Mouse (Mus musculus) cortical plate, adult 2 months (tissue): ENCODE results near the gene Anapc11. TPM values are rescaled to one million over a fixed set of nuclear protein-coding genes. Genes with fewer than 3 reads are reported as not detected.

ENCODE experiments used
- H3K27ac ChIP-seq: fragments of 200-500 bp; 2 replicates; pipeline ENCODE4 v1.5.1; 2012; ENCODE audit warnings: low read length, control low read depth, inconsistent platforms; ENCODE audit not compliant: insufficient read depth
- H3K4me1 ChIP-seq: fragments of 200-500 bp; 2 replicates; pipeline ENCODE4 v1.6.1; 2011; ENCODE audit warnings: low read length; ENCODE audit not compliant: control insufficient read depth, insufficient read depth
- H3K4me3 ChIP-seq: fragments of 200-500 bp; 2 replicates; pipeline ENCODE4 v1.5.1; 2011; ENCODE audit warnings: mild to moderate bottlenecking, low read length, control low read depth; ENCODE audit not compliant: insufficient read depth
- CTCF ChIP-seq: fragments of 200-500 bp; IDR thresholded peaks from 2 replicates; pipeline ENCODE4 v1.5.1; 2011; ENCODE audit warnings: mild to moderate bottlenecking, control low read depth, low read length; ENCODE audit not compliant: insufficient read depth; ENCODE audit errors: extremely low read depth
- POLR2A ChIP-seq: fragments of 200-500 bp; IDR thresholded peaks from 2 replicates; pipeline ENCODE4 v1.6.1; 2011; ENCODE audit warnings: mild to moderate bottlenecking, low read length, control low read depth; ENCODE audit not compliant: insufficient read depth; ENCODE audit errors: extremely low read depth
- polyA plus RNA-seq: library from polyadenylated mRNA; depleted of rRNA; stranded (reverse); fragments of >200 nt; gene quantifications from 2 replicates; pipeline ENCODE4 v1.2.3, GENCODE M21; 2012

Anapc11 gene
- polyA plus RNA-seq, 1 experiment = 161 TPM

DNA sequence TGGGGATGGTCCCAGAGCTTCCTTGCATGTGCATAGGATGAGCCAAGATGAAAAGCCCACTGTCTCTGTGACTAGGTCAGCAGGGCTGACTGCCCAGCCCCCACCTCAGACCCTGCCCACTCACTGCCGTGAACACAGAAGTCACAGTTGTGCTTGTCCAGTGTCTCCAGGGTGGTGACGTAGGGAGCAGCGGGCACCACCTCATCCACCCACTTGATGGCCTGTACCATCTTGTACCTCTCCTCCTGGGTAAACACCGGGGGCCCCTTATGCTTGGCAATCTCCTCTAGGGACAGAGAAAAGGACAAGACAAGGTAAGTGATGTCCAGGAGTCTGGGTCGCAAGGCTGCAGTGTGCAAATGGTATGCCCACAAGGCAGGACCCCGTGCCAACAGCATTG lies 16.9 kb downstream of the Anapc11 start:
- peaks cover 5% of the 10 kb centered on the region for H3K4me1 ChIP-seq
- no peak overlapping the region for H3K27ac ChIP-seq
- H3K4me3 ChIP-seq = no peak overlapping the region
- TF ChIP-seq POLR2A (peak; percentile 12; the same call in 1 of the 2 replicates), CTCF (no peak)

DNA sequence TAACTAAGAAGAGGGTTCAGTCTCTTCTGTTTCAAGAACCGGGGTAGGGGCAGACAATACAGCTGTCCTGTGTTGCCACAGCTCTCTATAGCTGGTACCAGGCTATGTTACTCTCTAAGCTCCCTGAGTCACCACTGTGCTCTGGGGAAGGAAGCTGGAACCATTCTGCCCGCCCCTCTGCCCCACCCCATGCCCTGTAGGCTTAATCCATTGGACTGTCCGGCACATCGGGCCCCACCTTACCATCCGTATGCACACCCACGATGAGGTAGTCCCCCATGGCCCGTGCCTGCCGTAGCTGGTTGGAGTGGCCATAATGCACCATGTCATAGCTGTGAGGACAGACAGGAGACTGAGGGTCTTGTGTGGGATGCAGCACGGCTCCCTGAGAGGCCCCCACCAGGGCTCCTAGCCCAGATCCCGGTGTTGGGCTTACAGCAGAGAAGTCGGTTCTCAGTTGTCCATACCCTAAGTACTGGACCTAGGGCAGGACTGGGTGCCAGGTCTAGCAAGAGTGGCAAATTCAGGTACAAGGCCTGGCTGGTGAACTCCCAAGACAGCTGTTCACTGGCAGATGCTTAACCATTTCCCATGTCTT lies 17.5 kb downstream of the Anapc11 start:
- no peak for TF ChIP-seq POLR2A
- no peak for TF ChIP-seq CTCF
- Histone ChIP-seq H3K4me1 (peaks cover 5% of the 10 kb centered on the region), H3K27ac (peak overlapping the region; percentile 10; the same call in 1 of the 2 replicates), H3K4me3 (0 out of 2 replicates have a peak overlapping the region, but pooled peaks have one; percentile 8)

DNA sequence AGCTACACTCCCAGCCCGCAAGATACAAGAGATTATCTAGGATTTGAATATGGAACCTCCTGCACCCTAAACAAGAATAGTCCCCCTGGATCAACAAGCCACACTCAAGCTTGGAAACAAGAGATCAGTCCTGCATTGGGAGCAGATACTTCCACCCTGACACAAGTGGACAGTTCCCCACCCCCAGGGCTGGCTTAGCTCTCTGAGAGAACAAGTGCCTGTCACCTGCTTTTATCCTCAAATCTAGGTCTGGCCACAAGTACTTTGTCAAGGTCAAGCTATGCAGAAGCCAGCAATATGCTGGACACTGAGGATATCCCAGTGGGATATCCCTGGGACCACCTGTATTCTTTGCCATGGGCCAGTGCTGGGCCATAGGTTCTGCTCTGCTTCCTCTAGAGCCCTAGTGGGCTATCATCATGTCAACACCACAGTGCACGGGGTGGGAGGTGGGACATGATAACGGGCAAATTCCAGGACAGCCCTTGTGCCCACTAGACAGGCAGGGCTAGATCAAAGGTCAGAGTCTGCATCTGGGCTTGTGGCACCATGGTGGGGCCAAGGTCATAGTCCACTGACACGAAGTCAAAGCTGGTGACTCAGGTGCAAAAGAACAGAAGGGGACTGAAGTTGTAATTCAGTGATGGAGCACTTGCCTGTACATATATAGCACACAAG lies 18.5 kb downstream of the Anapc11 start:
- TF ChIP-seq CTCF (no peak), POLR2A (no peak)
- Histone ChIP-seq H3K4me3 (peak overlapping the region; percentile 96), H3K27ac (no peak overlapping the region; the same call in none of the 2 replicates), H3K4me1 (peaks cover 5% of the 10 kb centered on the region)

GRCm38 (mm10) chr11:120617519-120618112 lies 19.4 kb downstream of the Anapc11 start, which contains the start of gene Pcyt2:
Pcyt2 (minus strand) TSS chr11:120617936.
- peaks cover 5% of the 10 kb centered on the region for H3K4me1 ChIP-seq
- H3K27ac ChIP-seq = peak within 1 kb of the TSS; percentile 92
- peak within 1 kb of the TSS; percentile 96 for H3K4me3 ChIP-seq
- no peak for TF ChIP-seq CTCF
- peak; percentile 87 for TF ChIP-seq POLR2A

DNA sequence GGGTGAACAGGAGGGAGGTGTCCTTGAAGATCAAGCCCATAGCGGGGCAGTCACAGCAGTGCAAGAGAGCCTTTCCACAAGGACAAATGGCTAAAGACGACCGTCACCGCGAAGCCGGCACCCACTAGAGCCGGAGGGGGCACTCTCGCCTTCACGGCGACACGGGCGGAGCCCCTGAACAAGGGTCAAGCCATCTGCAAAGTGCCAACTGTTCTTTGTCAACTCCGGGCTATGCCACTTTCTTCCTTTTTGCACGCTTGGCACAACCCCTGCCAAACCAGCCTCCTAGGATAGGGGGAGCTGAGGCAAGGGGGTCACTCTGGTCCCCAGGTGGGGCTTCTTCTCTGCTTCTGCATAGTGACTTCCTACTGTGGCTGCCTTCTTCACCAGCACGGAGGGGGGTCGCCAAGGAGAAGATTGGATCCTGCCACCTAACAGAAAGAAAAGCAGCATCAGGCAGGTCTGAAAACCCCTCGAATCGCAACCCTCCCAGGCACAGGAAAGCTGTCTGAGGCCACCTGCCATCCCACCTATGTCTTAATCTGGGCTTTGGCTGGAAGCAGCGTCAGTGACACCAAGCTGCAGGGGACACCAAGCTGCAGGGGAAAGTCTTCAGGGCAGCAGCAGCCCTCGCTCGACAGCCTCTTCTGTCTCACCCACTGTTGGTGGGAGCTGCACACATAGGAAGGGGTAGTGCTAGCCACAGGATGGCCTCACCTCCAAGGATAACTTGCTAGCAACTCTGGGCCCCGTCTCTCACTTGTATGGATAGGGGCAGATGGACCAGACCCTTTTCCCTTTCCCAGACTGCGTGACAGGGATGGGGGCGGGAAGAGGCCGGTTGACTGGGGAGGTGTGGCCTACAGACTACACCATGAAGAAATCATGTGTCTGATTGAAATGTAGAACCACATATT lies 20.7 kb downstream of the Anapc11 start:
- no peak for TF ChIP-seq POLR2A
- no peak for TF ChIP-seq CTCF
- H3K4me1 ChIP-seq = peaks cover 5% of the 10 kb centered on the region
- H3K27ac ChIP-seq = no peak overlapping the region
- H3K4me3 ChIP-seq = no peak overlapping the region

- Histone ChIP-seq H3K27ac (no peak overlapping the region), H3K4me1 (peaks cover 6% of the 10 kb centered on the region), H3K4me3 (no peak overlapping the region)
- TF ChIP-seq POLR2A (no peak), CTCF (no peak)
Observed at GRCm38 (mm10) chr11:120620195-120620594, 22.0 kb downstream of the Anapc11 start.

GRCm38 (mm10) chr11:120622805-120623204 lies 24.6 kb downstream of the Anapc11 start:
- Histone ChIP-seq H3K27ac (no peak overlapping the region), H3K4me3 (no peak overlapping the region), H3K4me1 (peaks cover 3% of the 10 kb centered on the region)
- no peak for TF ChIP-seq POLR2A
- no peak for TF ChIP-seq CTCF

- TF ChIP-seq CTCF (peak; percentile 41), POLR2A (no peak)
- Histone ChIP-seq H3K4me3 (peak overlapping the region; percentile 52), H3K4me1 (peaks cover 3% of the 10 kb centered on the region), H3K27ac (0 out of 2 replicates have a peak overlapping the region, but pooled peaks have one; percentile 41)
Observed at GRCm38 (mm10) chr11:120623961-120624679, 25.9 kb downstream of the Anapc11 start.
